Mouse (Mus musculus) lung, adult 2 months (tissue): Measurements from ENCODE around the gene Gpcpd1.

Experiments
- CTCF ChIP-seq: fragments of 200-500 bp; IDR thresholded peaks from 2 replicates; pipeline ENCODE4 v1.5.1; 2011; ENCODE audit warnings: mild to moderate bottlenecking, low read length, control low read depth; ENCODE audit not compliant: insufficient read depth
- POLR2A ChIP-seq: fragments of 200-500 bp; IDR thresholded peaks from 2 replicates; pipeline ENCODE4 v1.6.1; 2011; ENCODE audit warnings: low read depth, mild to moderate bottlenecking, control low read depth, low read length, borderline replicate concordance; ENCODE audit errors: extremely low read depth

DNA sequence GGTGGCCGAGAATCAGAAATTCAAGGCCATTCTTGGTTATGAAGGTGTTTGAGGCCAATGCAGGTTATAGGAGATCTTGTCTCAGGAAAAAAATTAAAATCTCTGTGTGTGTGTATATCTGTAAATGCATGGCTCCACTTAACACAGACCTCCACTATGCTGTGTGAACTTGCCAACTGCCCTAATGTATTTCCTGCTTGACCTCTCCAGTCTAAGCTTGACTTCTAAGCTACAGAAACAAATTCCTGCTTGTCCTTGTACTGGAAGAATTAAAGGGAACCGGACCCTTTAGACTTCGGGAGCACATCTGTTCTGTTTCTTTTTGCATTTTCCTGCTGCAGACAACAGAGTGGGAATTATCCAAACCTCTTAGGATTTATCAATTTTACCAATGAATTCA is 4.4 kb downstream of the Gpcpd1 start:
- no peak for TF ChIP-seq POLR2A
- no peak for TF ChIP-seq CTCF
